Mouse (Mus musculus): ENCODE measurements around the gene Adgrg3. TPM values are rescaled to one million over a fixed set of nuclear protein-coding genes. Genes with fewer than 3 reads are reported as not detected.

Adgrg3 gene
- polyA plus RNA-seq, 1 experiment from 2014 or later: 0.61 TPM

DNA sequence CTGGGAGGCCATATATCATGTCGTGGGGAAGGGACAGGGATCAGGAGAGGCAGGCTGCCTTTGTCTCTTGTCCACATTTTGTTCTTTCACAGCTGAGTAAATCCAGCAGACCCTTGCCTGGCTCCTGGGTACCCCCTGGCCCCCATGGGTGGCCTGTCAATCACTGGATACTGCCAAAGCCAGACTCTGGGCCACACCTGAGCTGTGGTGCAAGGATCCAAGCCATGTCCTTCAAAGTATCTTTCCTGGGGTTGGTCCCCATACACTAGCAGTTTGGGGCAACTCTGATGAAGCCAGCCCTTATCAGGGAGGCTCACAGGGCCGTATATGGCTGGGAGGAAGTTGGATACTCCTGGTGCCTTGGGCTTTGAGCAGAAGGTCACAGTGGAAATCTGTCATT is 19.1 kb upstream of the Adgrg3 start:
- DNase-seq (ENCODE audit: low spot score): no peak
- ATAC-seq (ENCODE audit: low FRiP score, low TSS enrichment): no peak
- TF ChIP-seq CTCF (IDR thresholded peaks at IDR 0.05; ENCODE audit: low read depth): no peak
- TF ChIP-seq EP300 (optimal IDR thresholded peaks at IDR 0.05): no peak

DNA sequence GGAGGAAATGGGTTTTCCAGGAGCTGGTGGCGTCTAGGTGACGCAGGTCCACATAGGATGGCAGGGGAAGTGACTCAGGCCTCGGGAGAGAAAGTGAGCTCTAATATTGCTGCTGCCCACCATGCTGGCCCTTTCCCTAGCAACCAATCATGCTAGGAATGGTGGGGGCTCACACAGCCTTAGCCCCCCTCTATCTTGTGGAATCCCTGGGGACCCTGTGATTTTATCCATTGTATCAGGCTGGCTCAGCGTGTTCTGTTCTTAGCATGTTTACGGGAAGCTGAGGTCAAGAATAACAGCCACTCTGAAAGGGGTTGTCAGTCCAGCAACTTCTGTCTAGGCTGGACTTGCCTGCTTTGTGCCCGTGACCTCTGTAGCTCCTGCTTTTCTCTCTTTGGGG is 18.5 kb upstream of the Adgrg3 start:
- no peaks in the 10 kb centered on the region for H3K27me3 ChIP-seq (ENCODE audit: control insufficient read depth, insufficient read depth, low read length)
- H3K36me3 ChIP-seq (ENCODE audit: control insufficient read depth, insufficient read depth, low read length): peaks cover 3% of the 10 kb centered on the region; the same call in 1 of the 2 replicates
- ATAC-seq (ENCODE audit: low FRiP score, low TSS enrichment): peak; percentile 33
- H3K9me3 ChIP-seq (ENCODE audit: control insufficient read depth, low read length): no peaks in the 10 kb centered on the region
- 0 out of 2 replicates have a peak, but pooled peaks cover 2% of the 10 kb centered on the region for H3K4me1 ChIP-seq (replicated peaks; ENCODE audit: control insufficient read depth, insufficient read depth)
- H3K4me2 ChIP-seq (replicated peaks; ENCODE audit: low read depth): no peak overlapping the region
- H3K9ac ChIP-seq (ENCODE audit: low read length): no peak overlapping the region
- H3K4me3 ChIP-seq (ENCODE audit: low read depth, low read length): no peak overlapping the region
- peak overlapping the region; percentile 85 for H3K27ac ChIP-seq (replicated peaks)
- TF ChIP-seq CTCF (IDR thresholded peaks at IDR 0.05; ENCODE audit: low read depth) (no peak), EP300 (optimal IDR thresholded peaks at IDR 0.05) (no peak)
- 55% methylated on average over 6 of the region's 6 CpGs for WGBS
- peak; percentile 32 for DNase-seq (ENCODE audit: low spot score)

More for the DNA sequence above, 19.1 kb upstream of the Adgrg3 start:
- Histone ChIP-seq H3K4me3 (ENCODE audit: low read depth, low read length) (no peak overlapping the region), H3K36me3 (ENCODE audit: control insufficient read depth, insufficient read depth, low read length) (peaks cover 2% of the 10 kb centered on the region; the same call in 1 of the 2 replicates), H3K27ac (replicated peaks) (peak overlapping the region; percentile 56; the same call in 1 of the 2 replicates), H3K9me3 (ENCODE audit: control insufficient read depth, low read length) (no peaks in the 10 kb centered on the region), H3K27me3 (ENCODE audit: control insufficient read depth, insufficient read depth, low read length) (no peaks in the 10 kb centered on the region), H3K9ac (ENCODE audit: low read length) (no peak overlapping the region), H3K4me1 (replicated peaks; ENCODE audit: control insufficient read depth, insufficient read depth) (0 out of 2 replicates have a peak, but pooled peaks cover 2% of the 10 kb centered on the region), H3K4me2 (replicated peaks; ENCODE audit: low read depth) (no peak overlapping the region)
- WGBS: 36% methylated on average over 2 of the region's 2 CpGs

- DNase-seq (ENCODE audit: low spot score): no peak
- 0 out of 2 replicates have a peak, but pooled peaks cover 2% of the 10 kb centered on the region for H3K4me1 ChIP-seq (replicated peaks; ENCODE audit: control insufficient read depth, insufficient read depth)
- WGBS: 40% methylated on average over 6 of the region's 6 CpGs
- H3K9me3 ChIP-seq (ENCODE audit: control insufficient read depth, low read length): no peaks in the 10 kb centered on the region
- H3K36me3 ChIP-seq (ENCODE audit: control insufficient read depth, insufficient read depth, low read length): peaks cover 3% of the 10 kb centered on the region; the same call in 1 of the 2 replicates
- H3K27ac ChIP-seq (replicated peaks): peak overlapping the region; percentile 85
- 0 out of 2 replicates have a peak overlapping the region, but pooled peaks have one; percentile 8 for H3K9ac ChIP-seq (ENCODE audit: low read length)
- no peaks in the 10 kb centered on the region for H3K27me3 ChIP-seq (ENCODE audit: control insufficient read depth, insufficient read depth, low read length)
- no peak overlapping the region for H3K4me3 ChIP-seq (ENCODE audit: low read depth, low read length)
- no peak for TF ChIP-seq EP300 (optimal IDR thresholded peaks at IDR 0.05)
- TF ChIP-seq CTCF (IDR thresholded peaks at IDR 0.05; ENCODE audit: low read depth): no peak
- ATAC-seq (ENCODE audit: low FRiP score, low TSS enrichment): peak; percentile 21; the same call in 1 of the 2 replicates
- no peak overlapping the region for H3K4me2 ChIP-seq (replicated peaks; ENCODE audit: low read depth)
These were observed 17.5 kb upstream of the Adgrg3 start for GRCm38 (mm10) chr8:94999956-95000355.

DNA sequence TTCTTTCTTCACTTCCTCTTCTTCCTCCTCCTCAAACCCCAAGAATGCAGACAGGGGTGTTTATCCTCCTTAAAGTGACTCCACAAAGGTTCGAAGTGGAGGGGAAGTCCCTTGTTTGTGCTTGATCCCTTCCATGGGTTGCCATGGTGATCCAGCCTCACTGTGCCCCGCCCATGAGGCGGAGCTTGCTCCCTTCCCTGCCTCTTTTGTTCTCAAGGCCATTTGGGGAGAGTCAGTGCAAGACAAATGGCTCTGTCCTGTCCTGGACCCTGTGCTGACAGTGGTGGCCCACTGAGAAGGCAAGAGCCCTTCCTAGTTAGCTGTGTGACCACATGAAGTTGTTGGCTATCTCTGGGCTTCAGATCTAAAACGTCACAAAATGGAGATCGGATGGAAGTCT is 16.8 kb upstream of the Adgrg3 start:
- H3K27ac ChIP-seq (replicated peaks): peak overlapping the region; percentile 85
- no peak for TF ChIP-seq EP300 (optimal IDR thresholded peaks at IDR 0.05)
- no peak for TF ChIP-seq CTCF (IDR thresholded peaks at IDR 0.05; ENCODE audit: low read depth)
- peak; percentile 79 for DNase-seq (ENCODE audit: low spot score)
- H3K9ac ChIP-seq (ENCODE audit: low read length): no peak overlapping the region
- H3K4me2 ChIP-seq (replicated peaks; ENCODE audit: low read depth): no peak overlapping the region
- H3K4me1 ChIP-seq (replicated peaks; ENCODE audit: control insufficient read depth, insufficient read depth): 0 out of 2 replicates have a peak, but pooled peaks cover 2% of the 10 kb centered on the region
- H3K36me3 ChIP-seq (ENCODE audit: control insufficient read depth, insufficient read depth, low read length): peaks cover 3% of the 10 kb centered on the region; the same call in 1 of the 2 replicates
- peak; percentile 38 for ATAC-seq (ENCODE audit: low FRiP score, low TSS enrichment)
- 13% methylated on average over 5 of the region's 5 CpGs for WGBS
- no peaks in the 10 kb centered on the region for H3K9me3 ChIP-seq (ENCODE audit: control insufficient read depth, low read length)
- H3K4me3 ChIP-seq (ENCODE audit: low read depth, low read length): no peak overlapping the region
- H3K27me3 ChIP-seq (ENCODE audit: control insufficient read depth, insufficient read depth, low read length): no peaks in the 10 kb centered on the region

GRCm38 (mm10) chr8:95001165-95001564 is 16.3 kb upstream of the Adgrg3 start:
- 68% methylated on average over 5 of the region's 5 CpGs for WGBS
- Histone ChIP-seq H3K9me3 (ENCODE audit: control insufficient read depth, low read length) (no peaks in the 10 kb centered on the region), H3K4me1 (replicated peaks; ENCODE audit: control insufficient read depth, insufficient read depth) (0 out of 2 replicates have a peak, but pooled peaks cover 2% of the 10 kb centered on the region), H3K36me3 (ENCODE audit: control insufficient read depth, insufficient read depth, low read length) (peaks cover 3% of the 10 kb centered on the region; the same call in 1 of the 2 replicates), H3K4me2 (replicated peaks; ENCODE audit: low read depth) (no peak overlapping the region), H3K9ac (ENCODE audit: low read length) (no peak overlapping the region), H3K4me3 (ENCODE audit: low read depth, low read length) (no peak overlapping the region), H3K27ac (replicated peaks) (peak overlapping the region; percentile 85; the same call in 1 of the 2 replicates), H3K27me3 (ENCODE audit: control insufficient read depth, insufficient read depth, low read length) (no peaks in the 10 kb centered on the region)
- DNase-seq (ENCODE audit: low spot score) (no peak), ATAC-seq (ENCODE audit: low FRiP score, low TSS enrichment) (no peak)
- TF ChIP-seq CTCF (IDR thresholded peaks at IDR 0.05; ENCODE audit: low read depth) (no peak), EP300 (optimal IDR thresholded peaks at IDR 0.05) (no peak)

DNA sequence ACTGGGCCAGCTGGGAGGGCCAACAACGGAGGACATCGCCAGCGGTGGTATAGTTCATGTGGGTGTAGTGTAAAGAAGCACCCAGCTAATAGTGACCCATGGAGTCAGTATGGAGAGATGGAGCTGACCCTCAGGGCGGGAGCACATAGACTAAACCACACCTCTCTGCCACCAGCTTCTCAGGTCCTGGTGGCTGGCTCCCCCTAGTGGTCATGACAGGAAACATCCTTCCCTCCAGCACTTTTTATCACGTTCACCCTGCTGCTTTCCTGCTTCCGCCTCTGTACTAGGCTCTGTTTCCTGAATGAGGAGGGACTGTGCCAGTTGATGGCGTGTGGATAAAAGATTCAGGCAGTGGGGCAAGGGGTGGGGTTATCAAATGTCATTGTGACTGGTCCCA is 15.8 kb upstream of the Adgrg3 start:
- Histone ChIP-seq H3K4me2 (replicated peaks; ENCODE audit: low read depth) (no peak overlapping the region), H3K4me3 (ENCODE audit: low read depth, low read length) (no peak overlapping the region), H3K9ac (ENCODE audit: low read length) (no peak overlapping the region), H3K9me3 (ENCODE audit: control insufficient read depth, low read length) (no peaks in the 10 kb centered on the region), H3K27ac (replicated peaks) (0 out of 2 replicates have a peak overlapping the region, but pooled peaks have one; percentile 85), H3K4me1 (replicated peaks; ENCODE audit: control insufficient read depth, insufficient read depth) (0 out of 2 replicates have a peak, but pooled peaks cover 2% of the 10 kb centered on the region), H3K27me3 (ENCODE audit: control insufficient read depth, insufficient read depth, low read length) (no peaks in the 10 kb centered on the region), H3K36me3 (ENCODE audit: control insufficient read depth, insufficient read depth, low read length) (peaks cover 3% of the 10 kb centered on the region; the same call in 1 of the 2 replicates)
- WGBS: 4% methylated on average over 7 of the region's 7 CpGs
- TF ChIP-seq CTCF (IDR thresholded peaks at IDR 0.05; ENCODE audit: low read depth) (peak; percentile 99), EP300 (optimal IDR thresholded peaks at IDR 0.05) (no peak)
- ATAC-seq (ENCODE audit: low FRiP score, low TSS enrichment) (peak; percentile 40), DNase-seq (ENCODE audit: low spot score) (peak; percentile 85)

Measured in stomach, postnatal 0 days (tissue).